Mouse (Mus musculus) stomach, postnatal 0 days (tissue): ENCODE results near the gene Cdc42se1. TPM values are rescaled to one million over a fixed set of nuclear protein-coding genes. Genes with fewer than 3 reads are reported as not detected.

Experiments
- ATAC-seq: fragments of 200-750 bp; cut with Nextera tagmentation; 2 replicates; pipeline ENCODE4 v1.8.0; 2017; ENCODE audit not compliant: low FRiP score, low TSS enrichment
- DNase-seq: peaks from one replicate; pipeline ENCODE4 v3.0.0-alpha.2; 2016; ENCODE audit warnings: low spot score
- H3K27ac ChIP-seq: fragments of 300-500 bp; sonication (generic); replicated peaks from 2 replicates; pipeline ENCODE4 v1.5.1; 2014; ENCODE audit warnings: mild to moderate bottlenecking, control low read depth
- H3K27me3 ChIP-seq: fragments of 300-500 bp; sonication (generic); 2 replicates; pipeline ENCODE4 v1.6.1; 2014; ENCODE audit warnings: low read length; ENCODE audit not compliant: control insufficient read depth, insufficient read depth
- H3K36me3 ChIP-seq: fragments of 300-500 bp; sonication (generic); 2 replicates; pipeline ENCODE4 v1.6.1; 2014; ENCODE audit warnings: low read length, mixed read lengths; ENCODE audit not compliant: control insufficient read depth, insufficient read depth
- H3K4me1 ChIP-seq: fragments of 300-500 bp; sonication (generic); replicated peaks from 2 replicates; pipeline ENCODE4 v1.6.1; 2014; ENCODE audit warnings: antibody characterized with exemption; ENCODE audit not compliant: control insufficient read depth, insufficient read depth
- H3K4me2 ChIP-seq: fragments of 300-500 bp; sonication (generic); replicated peaks from 2 replicates; pipeline ENCODE4 v1.6.1; 2014; ENCODE audit warnings: low read depth, mild to moderate bottlenecking, control low read depth, moderate library complexity
- H3K4me3 ChIP-seq: fragments of 300-500 bp; sonication (generic); 2 replicates; pipeline ENCODE4 v1.5.1; 2014; ENCODE audit warnings: low read depth, low read length, control low read depth
- H3K9ac ChIP-seq: fragments of 300-500 bp; sonication (generic); 2 replicates; pipeline ENCODE4 v1.6.1; 2014; ENCODE audit warnings: mild to moderate bottlenecking, low read length, control low read depth, mixed read lengths
- H3K9me3 ChIP-seq: fragments of 300-500 bp; sonication (generic); 2 replicates; pipeline ENCODE4 v1.6.1; 2016; ENCODE audit warnings: low read length; ENCODE audit not compliant: control insufficient read depth
- EP300 ChIP-seq: optimal IDR thresholded peaks from 2 replicates; pipeline ENCODE3; 2016; ENCODE audit warnings: antibody characterized with exemption
- WGBS: fragments of 180-500 bp; shearing (Covaris S2); extraction: QIAGEN DNeasy Blood & Tissue Kit; methylation state at CpG from one replicate; pipeline ENCODE4 v1.1.7; 2014; 5-methylcytosine and 5-hydroxymethylcytosine counted together
- polyA plus RNA-seq: library from polyadenylated mRNA; unstranded; fragments of >200 nt; fragmentation: Nextera tagmentation; extraction: Ambion mirVana; gene quantifications from 2 replicates; pipeline ENCODE4 v1.2.1, GENCODE M21; 2015

Cdc42se1 gene
- polyA plus RNA-seq, 1 experiment from 2014 or later = 88.1 TPM

DNA sequence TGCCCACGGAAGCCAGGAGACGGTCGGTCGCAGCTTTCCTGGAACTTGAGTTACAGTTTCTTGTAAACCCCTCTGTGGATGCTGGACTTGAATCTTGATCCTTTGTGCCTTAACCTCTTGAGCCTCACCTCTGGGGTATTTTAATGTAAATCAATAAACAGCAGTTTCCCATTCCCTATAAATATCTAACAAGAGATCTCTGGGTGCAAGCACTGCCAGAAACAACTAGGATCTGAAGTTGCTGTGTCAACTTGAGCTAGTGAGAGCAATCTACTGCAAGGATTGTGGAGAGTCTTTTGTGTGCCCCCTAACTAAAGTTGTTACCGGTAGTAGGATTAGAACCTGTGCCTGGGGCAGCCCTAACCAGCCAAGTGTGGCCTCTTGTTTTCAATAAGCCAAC is 56.9 kb downstream of the Cdc42se1 start:
- WGBS = 90% methylated on average over 5 of the region's 5 CpGs
- ATAC-seq = no peak
- peak overlapping the region; percentile 80 for H3K4me2 ChIP-seq

More for the DNA sequence above, 56.9 kb downstream of the Cdc42se1 start:
- no peak for DNase-seq
- Histone ChIP-seq H3K27me3 (no peaks in the 10 kb centered on the region), H3K4me1 (no peaks in the 10 kb centered on the region), H3K9ac (no peak overlapping the region), H3K27ac (0 out of 2 replicates have a peak overlapping the region, but pooled peaks have one; percentile 58), H3K9me3 (no peaks in the 10 kb centered on the region), H3K4me3 (no peak overlapping the region), H3K36me3 (peaks cover 7% of the 10 kb centered on the region)
- TF ChIP-seq EP300 = no peak

Other genes with a start within 250 kb of the Cdc42se1 start
- gene Zfp687, start 213.3 kb upstream of the Cdc42se1 start, polyA plus RNA-seq = 8.2 and 10.0 TPM in 2 replicates
- gene Psmd4, start 186.1 kb upstream of the Cdc42se1 start, polyA plus RNA-seq = 171 and 175 TPM in 2 replicates
- gene Pip5k1a, start 121.8 kb upstream of the Cdc42se1 start, polyA plus RNA-seq = 15.7 and 17.8 TPM in 2 replicates
- gene Vps72, start 117.7 kb upstream of the Cdc42se1 start, polyA plus RNA-seq = 60.8 and 65.9 TPM in 2 replicates
- 0.70 and 1.0 TPM in 2 replicates for gene Tmod4, start 104.3 kb upstream of the Cdc42se1 start, polyA plus RNA-seq
- 39.5 and 42.9 TPM in 2 replicates for gene Scnm1, start 94.7 kb upstream of the Cdc42se1 start, polyA plus RNA-seq
- 9.6 and 10.1 TPM in 2 replicates for gene Lysmd1, start 94.6 kb upstream of the Cdc42se1 start, polyA plus RNA-seq
- gene Tnfaip8l2, start 86.4 kb upstream of the Cdc42se1 start, polyA plus RNA-seq = 5.0 and 5.3 TPM in 2 replicates
- gene Sema6c, start 68.3 kb upstream of the Cdc42se1 start, polyA plus RNA-seq = 1.7 and 2.2 TPM in 2 replicates
- gene Gabpb2, start 10.8 kb upstream of the Cdc42se1 start, polyA plus RNA-seq = 3.3 and 3.4 TPM in 2 replicates
- gene Mllt11, start 3.4 kb downstream of the Cdc42se1 start, polyA plus RNA-seq = 11.0 and 11.8 TPM in 2 replicates
- gene Gm128, start 12.9 kb downstream of the Cdc42se1 start, polyA plus RNA-seq = 0.21 and 0.38 TPM in 2 replicates
- gene Bnipl, start 22.5 kb downstream of the Cdc42se1 start, polyA plus RNA-seq = 16.6 and 16.8 TPM in 2 replicates
- gene Mindy1, start 52.6 kb downstream of the Cdc42se1 start, polyA plus RNA-seq = 55.9 and 64.1 TPM in 2 replicates
- gene Prune1, start 53.3 kb downstream of the Cdc42se1 start, polyA plus RNA-seq = 10.1 and 11.7 TPM in 2 replicates
- gene Anxa9, start 78.4 kb downstream of the Cdc42se1 start, polyA plus RNA-seq = 57.2 and 63.1 TPM in 2 replicates
- gene Cers2, start 86.1 kb downstream of the Cdc42se1 start, polyA plus RNA-seq = 75.0 and 80.3 TPM in 2 replicates
- 8.6 and 9.2 TPM in 2 replicates for gene Setdb1, start 128.5 kb downstream of the Cdc42se1 start, polyA plus RNA-seq
- 0.13 and 0.15 TPM in 2 replicates for gene 4930558C23Rik, start 174.1 kb downstream of the Cdc42se1 start, polyA plus RNA-seq
- gene Arnt, start 205.7 kb downstream of the Cdc42se1 start, polyA plus RNA-seq = 14.2 and 15.3 TPM in 2 replicates